ENCODE assay signal across 13 mouse cellular contexts in the genomic region with DNA sequence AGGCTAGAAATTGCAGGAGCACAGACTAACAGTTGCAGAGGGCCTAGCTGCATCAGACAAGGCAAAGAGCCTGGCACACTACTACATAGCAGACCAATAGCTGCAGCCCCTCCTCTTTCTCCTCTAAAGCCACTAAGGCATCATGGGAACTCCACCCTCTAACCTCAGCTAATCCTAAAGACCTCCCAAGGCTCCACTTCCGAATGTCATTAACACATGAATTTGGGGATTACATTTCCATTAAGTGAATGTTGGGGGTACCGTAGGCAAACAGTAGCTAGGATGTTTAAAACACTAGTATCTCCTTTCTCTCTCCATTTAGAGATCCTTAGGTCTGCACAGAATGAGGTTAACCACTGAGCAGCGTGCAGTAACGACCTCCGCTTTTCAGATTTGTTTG.
"Had no signal": no experiment of that assay in that cellular context is flagged by ENCODE, and none has a peak within 500 bp of the region (broad histone marks: within the 10 kb centered on the region; RNA-seq: fewer than 3 reads in every experiment).

No protein-coding gene starts in this region.

- DNase-seq: kidney, adult 9 months; kidney, postnatal 36 days; layer of hippocampus, adult 9-11 months; layer of hippocampus, postnatal 36 days; lung, adult 2 months; lung, postnatal 36 days; right cerebral cortex, postnatal 14 days; thymus, postnatal 4 days had no signal

- H3K9me3 ChIP-seq: limb, embryonic 13.5 days; liver, embryonic 15.5 days had no signal

- H3K27ac ChIP-seq: kidney, postnatal 0 days; limb, embryonic 13.5 days; liver, embryonic 15.5 days; stomach, postnatal 0 days had no signal

- H3K27me3 ChIP-seq: limb, embryonic 13.5 days; liver, embryonic 15.5 days had no signal

- H3K36me3 ChIP-seq: liver, embryonic 15.5 days had no signal

- ATAC-seq: lung, postnatal 0 days had no signal

- H3K4me1 ChIP-seq: liver, embryonic 15.5 days had no signal

- H3K4me2 ChIP-seq: limb, embryonic 13.5 days; liver, embryonic 15.5 days had no signal

- H3K9ac ChIP-seq: limb, embryonic 13.5 days; liver, embryonic 15.5 days had no signal

- H3K4me3 ChIP-seq: limb, embryonic 13.5 days; liver, embryonic 15.5 days had no signal
